Mouse (Mus musculus) B cell, adult 62 days (primary cell): Measurements from ENCODE around the gene Gm3139. TPM values are rescaled to one million over a fixed set of nuclear protein-coding genes. Genes with fewer than 3 reads are reported as not detected.

ENCODE experiments used
- total RNA-seq: library from RNA; stranded (reverse); gene quantifications from 4 replicates; pipeline ENCODE4 v1.2.4, GENCODE M21; 2023

Gm3139 gene
- not detected in 4 replicates for total RNA-seq

GRCm38 (mm10) chr5:94525987-94526386, at the start of gene Gm3139:
Gene Gm3139, plus strand, starts transcription at chr5:94526287.

Other genes with a start within 250 kb of the Gm3139 start
- gene A430089I19Rik, start 219.5 kb upstream of the Gm3139 start, total RNA-seq, result not detected in 4 replicates
- gene Gm6502, start 211.9 kb upstream of the Gm3139 start, total RNA-seq, result not detected in 4 replicates
- 0.28 TPM in 1 of 4 replicates, not detected in the others for gene AA792892, start 186.5 kb upstream of the Gm3139 start, total RNA-seq
- not detected in 4 replicates for gene Gm7682, start 80.5 kb upstream of the Gm3139 start, total RNA-seq
- not detected in 4 replicates for gene Gm3147, start 90.1 kb downstream of the Gm3139 start, total RNA-seq
- gene Gm6509, start 97.7 kb downstream of the Gm3139 start, total RNA-seq, result not detected in 4 replicates
- not detected in 4 replicates for gene Gm6205, start 122.1 kb downstream of the Gm3139 start, total RNA-seq